Comparison of ENCODE assay signal across 9 mouse cellular contexts in the genomic region with DNA sequence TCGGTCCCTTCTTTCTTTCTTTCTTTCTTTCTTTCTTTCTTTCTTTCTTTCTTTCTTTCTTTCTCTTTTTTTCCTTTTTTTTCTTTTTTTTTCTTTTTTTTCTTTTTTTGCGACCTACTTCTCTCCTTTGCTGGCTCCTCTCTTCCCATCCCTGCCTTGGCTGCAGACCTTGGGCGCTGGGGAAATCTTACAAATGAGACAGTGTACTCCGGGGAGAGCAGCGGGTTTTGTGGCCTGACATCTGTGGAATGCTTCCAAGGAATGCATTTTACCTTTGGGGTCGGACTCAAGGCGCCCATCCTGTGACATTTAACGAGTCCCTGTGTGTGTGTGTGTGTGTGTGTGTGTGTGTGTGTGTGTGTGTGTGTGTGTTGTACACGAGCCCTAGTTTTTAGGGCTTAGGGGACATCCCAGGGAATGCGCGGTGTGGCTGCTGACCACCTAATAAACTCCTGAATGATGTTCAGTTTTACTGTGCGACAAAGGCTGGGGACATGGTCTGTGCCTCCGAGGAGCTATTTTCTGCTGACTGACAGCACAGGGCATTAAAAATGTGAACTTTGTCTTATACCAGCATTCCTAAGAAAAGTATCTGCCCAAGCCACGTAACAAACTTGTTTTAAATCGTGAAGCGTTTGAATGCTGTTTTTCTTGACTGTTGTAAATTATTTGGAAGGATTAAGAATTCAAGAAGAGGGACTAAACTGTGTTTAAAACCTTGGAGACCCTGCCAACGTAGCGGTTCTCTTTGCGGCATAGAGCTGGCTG. TPM values are rescaled to one million over a fixed set of nuclear protein-coding genes. Genes with fewer than 3 reads are reported as not detected.
A peak's percentile ranks its signal among the peaks of the same experiment; 100 is the strongest.
DNase-seq lines count a peak whose midpoint lies in the region; ATAC-seq lines count a peak whose summit lies in the region.
"Had no signal": no experiment of that assay in that cellular context is flagged by ENCODE, and none has a peak within 500 bp of the region (broad histone marks: within the 10 kb centered on the region; RNA-seq: fewer than 3 reads in every experiment).

No protein-coding gene starts in this region.

- no peaks in the 10 kb centered on the region for H3K27me3 ChIP-seq in heart, embryonic 10.5 days (ENCODE audit: insufficient read depth, poor library complexity, severe bottlenecking)
- no peaks in the 10 kb centered on the region for H3K27me3 ChIP-seq in limb, embryonic 10.5 days (ENCODE audit: low read depth, poor library complexity, severe bottlenecking)
- H3K27me3 ChIP-seq in neural tube, embryonic 13.5 days = peaks cover 5% of the 10 kb centered on the region; the same call in 1 of the 2 replicates

- H3K4me2 ChIP-seq in neural tube, embryonic 13.5 days = peak overlapping the region; percentile 85

- H3K27ac ChIP-seq in heart, embryonic 10.5 days = peak overlapping the region; percentile 87
- H3K27ac ChIP-seq in limb, embryonic 10.5 days = peak overlapping the region; percentile 90
- no peak overlapping the region; the same call in 1 of the 2 replicates for H3K27ac ChIP-seq in neural tube, embryonic 13.5 days (replicated peaks)

- peak; percentile 23 for DNase-seq in adrenal gland, postnatal 14 days
- DNase-seq in adrenal gland, postnatal 36 days = no peak
- DNase-seq in R1 (ENCODE audit: low read depth, low spot score) = peak; percentile 27
- DNase-seq in heart, embryonic 10.5 days (ENCODE audit: low spot score) = no peak
- peak; percentile 55 for DNase-seq in limb, embryonic 10.5 days (ENCODE audit: low spot score)
- DNase-seq in cerebellum, adult 11 months = no peak
- no peak for DNase-seq in layer of hippocampus, adult 11-12 months (ENCODE audit: low spot score)

- H3K36me3 ChIP-seq in heart, embryonic 10.5 days = no peaks in the 10 kb centered on the region
- H3K36me3 ChIP-seq in limb, embryonic 10.5 days = no peaks in the 10 kb centered on the region
- H3K36me3 ChIP-seq in neural tube, embryonic 13.5 days = no peaks in the 10 kb centered on the region

- H3K4me1 ChIP-seq in heart, embryonic 10.5 days = peaks cover 50% of the 10 kb centered on the region
- H3K4me1 ChIP-seq in limb, embryonic 10.5 days = peaks cover 43% of the 10 kb centered on the region
- H3K4me1 ChIP-seq in neural tube, embryonic 13.5 days (replicated peaks) = peaks cover 11% of the 10 kb centered on the region; the same call in 1 of the 2 replicates

- no peaks in the 10 kb centered on the region for H3K9me3 ChIP-seq in heart, embryonic 10.5 days
- no peaks in the 10 kb centered on the region for H3K9me3 ChIP-seq in limb, embryonic 10.5 days (replicated peaks)
- no peaks in the 10 kb centered on the region for H3K9me3 ChIP-seq in neural tube, embryonic 13.5 days

- H3K9ac ChIP-seq in neural tube, embryonic 13.5 days = peak overlapping the region; percentile 65

- ATAC-seq in neural tube, embryonic 13.5 days (ENCODE audit: low read depth) = 0 out of 2 replicates have a peak, but pooled peaks have one; percentile 24

- 6% methylated on average over 19 of the region's 19 CpGs for WGBS in heart, embryonic 10.5 days
- WGBS in limb, embryonic 10.5 days = 7% methylated on average over 19 of the region's 19 CpGs
- WGBS in neural tube, embryonic 13.5 days = 9% methylated on average over 19 of the region's 19 CpGs

- peak overlapping the region; percentile 66 for H3K4me3 ChIP-seq in heart, embryonic 10.5 days
- H3K4me3 ChIP-seq in limb, embryonic 10.5 days = peak overlapping the region; percentile 58
- peak overlapping the region; percentile 53 for H3K4me3 ChIP-seq in neural tube, embryonic 13.5 days

RNA-seq across cellular contexts. Expression of a gene that starts 58.0 kb away (rescaled TPM):
- 0.90 and 12.9 TPM in 2 replicates for total RNA-seq in adrenal gland, postnatal 14 days (2021)
- total RNA-seq in adrenal gland, postnatal 36 days (2021) = under 1 TPM in 1 of 2 experiments, not detected in 1; 0.33 TPM
- not detected in 2 replicates for polyA plus RNA-seq in heart, embryonic 10.5 days (2016; fragmentation: Nextera tagmentation; extraction: Ambion mirVana)
- polyA plus RNA-seq in limb, embryonic 10.5 days (2016; fragmentation: Nextera tagmentation; extraction: Ambion mirVana) = not detected in 2 replicates
- polyA plus RNA-seq in neural tube, embryonic 13.5 days (2015; fragmentation: Nextera tagmentation; extraction: Ambion mirVana) = not detected in 2 replicates
- total RNA-seq: gastrocnemius, postnatal 4 days had no signal

Comparison
In these comparisons a context has a peak if more than half of its experiments do, and no peak if none do; other contexts are left out.
1. DNase-seq: peak in adrenal gland, postnatal 14 days (single experiment), R1 (single experiment) and limb, embryonic 10.5 days (single experiment); none in adrenal gland, postnatal 36 days (0 of 2), heart, embryonic 10.5 days (single experiment), cerebellum, adult 11 months (single experiment) and layer of hippocampus, adult 11-12 months (single experiment).
2. Peak in every context shown above with its lines, with median percentiles within 50 percentile points of each other: H3K4me3 ChIP-seq.